18 mouse cellular contexts compared by ENCODE assay signal in the genomic region with DNA sequence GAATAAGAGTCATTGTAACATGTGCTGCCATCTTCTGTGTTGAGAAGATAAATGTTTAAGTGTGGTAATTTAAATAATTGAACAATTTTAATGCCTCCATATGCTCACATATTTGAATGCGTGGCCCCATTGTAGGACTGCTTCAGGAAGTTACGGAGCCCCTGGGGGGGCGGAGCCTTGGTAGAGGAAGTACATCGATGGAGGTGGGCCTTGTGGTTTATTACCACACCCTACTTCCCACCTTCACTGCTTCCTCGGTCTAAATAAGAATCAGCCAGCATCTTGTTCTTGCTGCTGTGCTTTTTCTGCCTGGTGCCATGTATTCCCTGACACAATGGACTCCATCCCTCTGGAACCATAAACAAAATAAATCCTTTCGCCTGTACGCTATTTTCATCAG.
"Had no signal": no experiment of that assay in that cellular context is flagged by ENCODE, and none has a peak within 500 bp of the region (broad histone marks: within the 10 kb centered on the region; RNA-seq: fewer than 3 reads in every experiment).

No protein-coding gene starts in this region.

- DNase-seq: kidney, adult 18-20 months; kidney, adult 9 months; kidney, postnatal 14 days; kidney, postnatal 4 days; liver, embryonic 13.5 days; lung, adult 2 months; retina, postnatal 1 day; right cerebral cortex, postnatal 25 days; spleen, adult 18-20 months; thymus, adult 2 months; thymus, postnatal 14 days; thymus, postnatal 4 days had no signal

- H3K27ac ChIP-seq: liver, embryonic 13.5 days; macrophage; midbrain, embryonic 12.5 days; midbrain, embryonic 15.5 days; neural tube, embryonic 12.5 days; neural tube, embryonic 15.5 days; stomach, embryonic 15.5 days had no signal

- H3K4me1 ChIP-seq: liver, embryonic 13.5 days; midbrain, embryonic 12.5 days; midbrain, embryonic 15.5 days; neural tube, embryonic 12.5 days; neural tube, embryonic 15.5 days; stomach, embryonic 15.5 days had no signal

- H3K36me3 ChIP-seq: liver, embryonic 13.5 days; midbrain, embryonic 12.5 days; midbrain, embryonic 15.5 days; neural tube, embryonic 12.5 days; neural tube, embryonic 15.5 days; stomach, embryonic 15.5 days had no signal

- H3K9ac ChIP-seq: liver, embryonic 13.5 days; midbrain, embryonic 12.5 days; midbrain, embryonic 15.5 days; neural tube, embryonic 12.5 days; neural tube, embryonic 15.5 days; stomach, embryonic 15.5 days had no signal

- H3K4me3 ChIP-seq: liver, embryonic 13.5 days; midbrain, embryonic 12.5 days; midbrain, embryonic 15.5 days; neural tube, embryonic 12.5 days; neural tube, embryonic 15.5 days; stomach, embryonic 15.5 days had no signal

- H3K4me2 ChIP-seq: liver, embryonic 13.5 days; midbrain, embryonic 12.5 days; midbrain, embryonic 15.5 days; neural tube, embryonic 12.5 days; neural tube, embryonic 15.5 days; stomach, embryonic 15.5 days had no signal

- ATAC-seq: midbrain, embryonic 15.5 days had no signal

- H3K27me3 ChIP-seq: liver, embryonic 13.5 days; midbrain, embryonic 12.5 days; midbrain, embryonic 15.5 days; neural tube, embryonic 12.5 days; neural tube, embryonic 15.5 days; stomach, embryonic 15.5 days had no signal

- H3K9me3 ChIP-seq: liver, embryonic 13.5 days; midbrain, embryonic 12.5 days; midbrain, embryonic 15.5 days; neural tube, embryonic 12.5 days; neural tube, embryonic 15.5 days; stomach, embryonic 15.5 days had no signal
